Mouse (Mus musculus) ES-E14 (cell line): ENCODE measurements at regions not wholly inside any gene's neighbourhood (a gene's known extent, or its start where the extent isn't known, plus 50 kb on each side); places are given as distances from the start of the nearest gene placed in this dataset.

Experiments used
- DNase-seq: peaks from one replicate; pipeline ENCODE4 v3.0.0-alpha.2; 2013; ENCODE audit warnings: low read depth, low spot score
- H3K27ac ChIP-seq: 2 replicates; pipeline ENCODE4 v1.5.1; 2012; ENCODE audit warnings: low read depth, mild to moderate bottlenecking, low read length, moderate library complexity, mixed read lengths; ENCODE audit not compliant: poor library complexity, insufficient read depth, severe bottlenecking
- H3K36me3 ChIP-seq: 2 replicates; pipeline ENCODE4 v1.6.1; 2012; ENCODE audit warnings: mild to moderate bottlenecking, low read length, moderate library complexity, mixed read lengths; ENCODE audit not compliant: control insufficient read depth, poor library complexity, insufficient read depth, severe bottlenecking
- H3K4me1 ChIP-seq, 2 experiments: fragments of 150-350 bp in 1 of 2; sonication (generic) in 1 of 2; 2 replicates each; pipeline ENCODE4 v1.6.1; 2012; ENCODE audit warnings: low read length in 2 of 2, mild to moderate bottlenecking in 1 of 2, mixed read lengths in 1 of 2; ENCODE audit not compliant: control insufficient read depth in 2 of 2, insufficient read depth in 2 of 2, poor library complexity in 1 of 2
- H3K4me3 ChIP-seq, 2 experiments: fragments of 150-350 bp in 1 of 2; sonication (generic) in 1 of 2; 2 replicates each; pipeline ENCODE4 v1.5.1; 2012; ENCODE audit warnings: low read length in 2 of 2, low read depth in 1 of 2, mild to moderate bottlenecking in 1 of 2, mixed read lengths in 1 of 2; ENCODE audit not compliant: insufficient read depth in 1 of 2, poor library complexity in 1 of 2, severe bottlenecking in 1 of 2
- H3K9ac ChIP-seq: 2 replicates; pipeline ENCODE4 v1.6.1; 2012; ENCODE audit warnings: low read depth, mild to moderate bottlenecking, low read length, mixed read lengths; ENCODE audit not compliant: poor library complexity, insufficient read depth, severe bottlenecking
- H3K9me3 ChIP-seq: fragments of 150-350 bp; sonication (generic); 2 replicates; pipeline ENCODE4 v1.6.1; 2012; ENCODE audit warnings: low read depth, mild to moderate bottlenecking, low read length; ENCODE audit not compliant: control insufficient read depth, insufficient read depth
- CHD2 ChIP-seq: IDR thresholded peaks from 2 replicates; pipeline ENCODE4 v1.6.1; 2014; ENCODE audit warnings: mild to moderate bottlenecking, low read depth, low read length, inconsistent platforms
- HCFC1 ChIP-seq: IDR thresholded peaks from 2 replicates; pipeline ENCODE4 v1.6.1; 2012; ENCODE audit warnings: low read length, inconsistent platforms, borderline replicate concordance; ENCODE audit not compliant: insufficient read depth
- MAFK ChIP-seq: IDR thresholded peaks from 2 replicates; pipeline ENCODE4 v1.6.1; 2014; ENCODE audit warnings: mild to moderate bottlenecking, low read depth, low read length, inconsistent platforms; ENCODE audit not compliant: insufficient read depth
- ZC3H11A ChIP-seq: IDR thresholded peaks from 2 replicates; pipeline ENCODE4 v1.6.1; 2012; ENCODE audit warnings: low read depth, mild to moderate bottlenecking, inconsistent platforms, low read length, borderline replicate concordance
- ZNF384 ChIP-seq: IDR thresholded peaks from 2 replicates; pipeline ENCODE4 v1.6.1; 2012; ENCODE audit warnings: low read depth, low read length, inconsistent platforms
- in situ Hi-C, 2 experiments: fragments of 600-800 bp; cut with MboI; formaldehyde crosslinking; loops; one replicate each; pipeline ENCODE4 v1.15.1; 2025; ENCODE audit warnings: low sequenced_read_pairs in 2 of 2, inconsistent platforms in 1 of 2; ENCODE audit not compliant: unreplicated experiment in 2 of 2

DNA sequence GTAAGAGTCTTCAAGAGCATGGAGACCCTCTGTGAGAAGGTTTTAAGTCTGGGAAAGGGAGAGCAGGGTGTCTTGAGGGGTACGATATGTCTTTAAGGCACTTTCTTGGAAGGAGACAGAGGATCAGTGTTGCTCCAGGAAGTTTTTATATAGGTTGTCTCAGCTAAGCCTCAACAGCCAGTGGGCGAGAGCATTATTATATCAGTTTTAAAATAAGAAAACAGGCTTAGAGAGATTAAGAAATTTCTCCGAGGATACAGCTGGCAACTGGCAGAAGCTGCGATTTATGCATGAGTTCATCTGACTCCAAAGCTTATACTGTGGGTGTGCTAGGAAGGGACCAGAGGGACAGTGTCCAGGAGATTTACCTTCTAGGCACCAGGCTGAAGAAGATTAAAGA is 188.0 kb upstream of the Eif4g2 start:
- TF ChIP-seq ZNF384 (no peak), CHD2 (no peak), MAFK (no peak), ZC3H11A (no peak), HCFC1 (no peak)
- in situ Hi-C loops = no loop called here
- Histone ChIP-seq H3K36me3 (no peaks in the 10 kb centered on the region), H3K4me1 (no peaks in the 10 kb centered on the region), H3K4me3 (no peak overlapping the region), H3K9me3 (no peaks in the 10 kb centered on the region), H3K9ac (no peak overlapping the region), H3K27ac (no peak overlapping the region)
- DNase-seq = no peak

DNA sequence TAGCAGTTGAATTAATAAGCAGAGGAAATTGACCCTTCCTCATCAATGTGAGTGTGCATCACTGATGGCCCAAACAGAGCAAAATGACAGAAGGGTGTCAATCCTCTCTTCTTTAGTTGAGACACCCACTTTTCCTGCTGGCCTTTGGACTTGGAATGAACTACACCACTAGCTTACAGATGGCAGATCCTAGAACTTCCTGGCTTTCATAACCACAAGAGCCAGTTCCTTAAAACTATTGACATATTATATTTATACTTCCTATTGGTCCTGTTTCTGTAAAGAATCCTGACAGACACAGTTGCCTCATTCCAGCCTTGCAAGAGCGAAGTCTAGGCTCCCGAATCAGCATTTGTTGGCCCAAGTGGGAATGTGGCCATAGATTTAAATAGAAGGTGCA is 185.4 kb upstream of the Eif4g2 start:
- Histone ChIP-seq H3K4me1 (no peaks in the 10 kb centered on the region), H3K27ac (no peak overlapping the region), H3K9me3 (no peaks in the 10 kb centered on the region), H3K9ac (no peak overlapping the region), H3K36me3 (no peaks in the 10 kb centered on the region), H3K4me3 (no peak overlapping the region)
- TF ChIP-seq CHD2 = no peak
- no peak for TF ChIP-seq ZNF384
- TF ChIP-seq HCFC1 = no peak
- no peak for TF ChIP-seq ZC3H11A
- no peak for TF ChIP-seq MAFK
- DNase-seq = no peak
- in situ Hi-C loops = no loop called here

DNA sequence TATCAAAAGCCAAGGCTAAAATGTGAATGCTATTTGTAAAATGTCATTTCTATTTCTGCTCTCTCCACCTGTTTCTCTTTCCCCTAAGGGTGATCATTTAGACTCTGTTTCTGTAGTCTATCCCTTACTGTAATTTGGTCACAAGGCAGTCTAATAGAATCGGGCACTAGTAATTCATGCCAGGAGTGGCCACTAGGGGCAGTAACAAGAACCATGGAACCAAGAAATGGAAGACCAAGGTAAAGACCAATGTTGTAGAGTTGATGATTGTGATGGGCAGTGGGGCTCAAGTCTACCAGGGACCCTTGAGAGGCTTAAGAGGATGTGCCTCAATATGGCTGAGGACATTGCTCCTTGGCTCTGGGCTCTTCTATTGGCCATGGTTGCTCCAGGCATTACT is 180.5 kb upstream of the Eif4g2 start:
- Histone ChIP-seq H3K4me1 (no peaks in the 10 kb centered on the region), H3K27ac (no peak overlapping the region), H3K9ac (no peak overlapping the region), H3K36me3 (no peaks in the 10 kb centered on the region), H3K9me3 (no peaks in the 10 kb centered on the region), H3K4me3 (no peak overlapping the region)
- in situ Hi-C loops = no loop called here
- DNase-seq = peak; percentile 24
- TF ChIP-seq MAFK (no peak), ZC3H11A (no peak), ZNF384 (no peak), HCFC1 (no peak), CHD2 (no peak)

DNA sequence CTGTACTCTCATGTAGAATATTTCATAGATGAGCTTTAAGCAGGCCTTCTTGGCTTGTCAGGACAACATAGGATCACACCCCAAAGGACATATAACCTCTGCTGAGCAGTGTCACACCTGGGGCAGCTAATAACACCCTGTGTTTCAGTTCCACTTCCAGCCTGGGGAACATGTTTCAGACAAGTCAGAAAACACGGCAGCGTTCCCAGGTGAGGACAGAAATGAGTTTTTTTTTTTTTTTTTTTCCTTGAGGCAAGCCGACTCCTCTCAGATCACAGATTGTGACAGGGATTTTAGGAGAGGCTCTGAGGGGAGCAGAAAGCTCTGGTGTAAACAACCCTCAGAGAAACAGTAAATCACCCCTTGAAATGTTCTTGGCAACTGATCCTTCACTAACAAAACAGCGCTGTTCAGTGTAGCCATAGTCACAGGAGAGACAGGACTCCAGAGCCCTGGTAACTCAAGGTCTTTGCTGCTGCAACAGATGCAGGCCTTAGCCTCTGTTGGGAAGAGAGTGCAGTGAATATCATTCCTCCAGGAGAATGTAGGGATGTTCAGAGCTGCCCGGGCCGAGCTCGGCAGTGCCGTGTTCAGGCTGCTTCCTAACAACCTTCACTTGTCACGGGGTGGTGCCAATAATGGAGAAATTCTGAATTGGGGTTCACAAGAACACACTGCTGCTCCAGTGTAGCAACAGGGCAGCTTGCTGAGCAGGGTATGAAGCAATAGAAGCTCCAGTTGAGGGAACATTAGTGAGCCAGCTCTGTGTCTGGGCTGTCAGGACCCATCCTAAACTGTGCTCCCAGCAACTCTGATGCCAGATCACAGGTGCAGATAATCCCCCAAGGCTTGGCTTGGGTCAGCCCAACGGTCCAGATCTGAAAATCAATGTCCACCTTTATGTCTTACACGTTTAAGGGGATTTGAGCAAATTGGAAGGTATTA is 177.1 kb upstream of the Eif4g2 start:
- Histone ChIP-seq H3K9me3 (no peaks in the 10 kb centered on the region), H3K36me3 (no peaks in the 10 kb centered on the region), H3K4me1 (no peaks in the 10 kb centered on the region), H3K27ac (no peak overlapping the region), H3K9ac (no peak overlapping the region), H3K4me3 (no peak overlapping the region)
- in situ Hi-C loops = no loop called here
- no peak for DNase-seq
- TF ChIP-seq ZNF384 = no peak
- no peak for TF ChIP-seq ZC3H11A
- TF ChIP-seq CHD2 = no peak
- no peak for TF ChIP-seq MAFK
- TF ChIP-seq HCFC1 = no peak

DNA sequence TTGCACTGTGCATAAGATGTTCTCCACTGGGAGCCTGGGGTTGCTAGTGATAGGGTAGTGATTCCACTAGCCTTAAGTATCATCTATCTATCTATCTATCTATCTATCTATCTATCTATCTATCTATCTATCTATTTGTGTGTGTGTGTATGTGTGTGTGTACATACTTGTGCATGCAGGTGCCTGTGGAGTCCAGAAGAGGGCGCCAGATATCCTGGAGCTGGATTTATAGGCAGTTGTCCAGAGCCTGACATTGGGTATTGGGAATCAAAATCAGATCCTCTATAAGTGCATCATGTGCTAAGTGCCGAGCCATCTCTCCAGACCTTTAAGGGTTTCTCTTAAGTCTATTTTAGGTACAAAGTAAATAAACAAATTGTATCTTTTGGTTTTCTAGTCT is 175.0 kb upstream of the Eif4g2 start:
- H3K9me3 ChIP-seq = no peaks in the 10 kb centered on the region
- no peaks in the 10 kb centered on the region for H3K36me3 ChIP-seq
- TF ChIP-seq MAFK = no peak
- no peak for TF ChIP-seq HCFC1
- TF ChIP-seq CHD2 = no peak
- TF ChIP-seq ZNF384 = no peak
- 0 out of 2 replicates have a peak, but pooled peaks have one; percentile 19 for TF ChIP-seq ZC3H11A
- no peak overlapping the region for H3K27ac ChIP-seq
- no peak for DNase-seq
- no peaks in the 10 kb centered on the region for H3K4me1 ChIP-seq
- in situ Hi-C loops = no loop called here
- no peak overlapping the region for H3K9ac ChIP-seq
- H3K4me3 ChIP-seq = no peak overlapping the region
